Mouse (Mus musculus): ENCODE results near the gene Gm9780. TPM values are rescaled to one million over a fixed set of nuclear protein-coding genes. Genes with fewer than 3 reads are reported as not detected.

The Gm9780 gene
- total RNA-seq, 2 experiments from 2014 or later, result 19.2 to 27.0 TPM

Other genes with a start within 250 kb of the Gm9780 start
- 10 to 100 TPM; 48.8 to 56.2 TPM for gene Anxa11, start 200.6 kb downstream of the Gm9780 start, total RNA-seq (2021)
- 1 to 10 TPM; 2.6 to 5.2 TPM for gene Plac9a, start 139.6 kb downstream of the Gm9780 start, total RNA-seq (2021)
- 1 to 10 TPM; 4.0 to 5.6 TPM for gene Tmem254a, start 115.0 kb downstream of the Gm9780 start, total RNA-seq (2021)
- gene Cphx1, start 104.4 kb downstream of the Gm9780 start, total RNA-seq (2021), result not detected
- 1 to 10 TPM in 1 of 2 experiments, under 1 TPM in 1; 0.21 to 1.5 TPM for gene Duxbl1, start 64.1 kb downstream of the Gm9780 start, total RNA-seq (2021)
- gene Tmem254c, start 24.6 kb upstream of the Gm9780 start, total RNA-seq (2021), result 10 to 100 TPM; 16.1 to 28.1 TPM
- gene Cphx2, start 38.8 kb upstream of the Gm9780 start, total RNA-seq (2021), result not detected
- gene Cphx3, start 39.6 kb upstream of the Gm9780 start, total RNA-seq (2021), result not detected
- gene Duxbl2, start 75.6 kb upstream of the Gm9780 start, total RNA-seq (2021), result 1 to 10 TPM in 1 of 2 experiments, under 1 TPM in 1; 0.36 to 1.2 TPM
- 10 to 100 TPM; 58.1 to 64.7 TPM for gene Plac9b, start 139.8 kb upstream of the Gm9780 start, total RNA-seq (2021)
- gene Tmem254b, start 164.3 kb upstream of the Gm9780 start, total RNA-seq (2021), result 10 to 100 TPM; 18.5 to 23.2 TPM
- 1 to 10 TPM in 1 of 2 experiments, under 1 TPM in 1; 0.84 to 1.2 TPM for gene Duxbl3, start 215.3 kb upstream of the Gm9780 start, total RNA-seq (2021)

Measured in adrenal gland, postnatal 10 days (tissue).